Mouse (Mus musculus) kidney, embryonic 16.5 days (tissue): ENCODE data around the gene Xkr7. TPM values are rescaled to one million over a fixed set of nuclear protein-coding genes. Genes with fewer than 3 reads are reported as not detected.

Experiments used
- ATAC-seq: fragments of 200-750 bp; cut with Nextera tagmentation; 2 replicates; pipeline ENCODE4 v1.8.0; 2017; ENCODE audit warnings: moderate TSS enrichment; ENCODE audit not compliant: low FRiP score, low TSS enrichment
- H3K27ac ChIP-seq: fragments of 300-500 bp; sonication (generic); 2 replicates; pipeline ENCODE4 v1.5.1; 2014; ENCODE audit warnings: low read length
- H3K27me3 ChIP-seq: fragments of 300-500 bp; sonication (generic); 2 replicates; pipeline ENCODE4 v1.6.1; 2014; ENCODE audit warnings: low read length, control low read depth, mixed read lengths; ENCODE audit not compliant: insufficient read depth
- H3K36me3 ChIP-seq: fragments of 300-500 bp; sonication (generic); 2 replicates; pipeline ENCODE4 v1.6.1; 2014; ENCODE audit warnings: low read length, control low read depth, mixed read lengths; ENCODE audit not compliant: insufficient read depth
- H3K4me1 ChIP-seq: fragments of 300-500 bp; sonication (generic); 2 replicates; pipeline ENCODE4 v1.6.1; 2014; ENCODE audit warnings: low read length, control low read depth, mixed read lengths; ENCODE audit not compliant: insufficient read depth
- H3K4me2 ChIP-seq: fragments of 300-500 bp; sonication (generic); replicated peaks from 2 replicates; pipeline ENCODE4 v1.6.1; 2014; ENCODE audit warnings: low read depth, low read length
- H3K4me3 ChIP-seq: fragments of 300-500 bp; sonication (generic); 2 replicates; pipeline ENCODE4 v1.5.1; 2014; ENCODE audit warnings: mild to moderate bottlenecking, low read length
- H3K9ac ChIP-seq: fragments of 300-500 bp; sonication (generic); replicated peaks from 2 replicates; pipeline ENCODE4 v1.6.1; 2014; ENCODE audit warnings: low read length
- H3K9me3 ChIP-seq: fragments of 300-500 bp; sonication (generic); 2 replicates; pipeline ENCODE4 v1.6.1; 2016; ENCODE audit warnings: low read length, control low read depth
- WGBS: fragments of 180-500 bp; shearing (Covaris S2); extraction: QIAGEN DNeasy Blood & Tissue Kit; methylation state at CpG from one replicate; pipeline ENCODE4 v1.1.7; 2014; 5-methylcytosine and 5-hydroxymethylcytosine counted together
- polyA plus RNA-seq: library from polyadenylated mRNA; unstranded; fragments of >200 nt; fragmentation: Nextera tagmentation; extraction: Ambion mirVana; gene quantifications from 2 replicates; pipeline ENCODE4 v1.2.1, GENCODE M21; 2015

The Xkr7 gene
- polyA plus RNA-seq, 1 experiment from 2014 or later: not detected

DNA sequence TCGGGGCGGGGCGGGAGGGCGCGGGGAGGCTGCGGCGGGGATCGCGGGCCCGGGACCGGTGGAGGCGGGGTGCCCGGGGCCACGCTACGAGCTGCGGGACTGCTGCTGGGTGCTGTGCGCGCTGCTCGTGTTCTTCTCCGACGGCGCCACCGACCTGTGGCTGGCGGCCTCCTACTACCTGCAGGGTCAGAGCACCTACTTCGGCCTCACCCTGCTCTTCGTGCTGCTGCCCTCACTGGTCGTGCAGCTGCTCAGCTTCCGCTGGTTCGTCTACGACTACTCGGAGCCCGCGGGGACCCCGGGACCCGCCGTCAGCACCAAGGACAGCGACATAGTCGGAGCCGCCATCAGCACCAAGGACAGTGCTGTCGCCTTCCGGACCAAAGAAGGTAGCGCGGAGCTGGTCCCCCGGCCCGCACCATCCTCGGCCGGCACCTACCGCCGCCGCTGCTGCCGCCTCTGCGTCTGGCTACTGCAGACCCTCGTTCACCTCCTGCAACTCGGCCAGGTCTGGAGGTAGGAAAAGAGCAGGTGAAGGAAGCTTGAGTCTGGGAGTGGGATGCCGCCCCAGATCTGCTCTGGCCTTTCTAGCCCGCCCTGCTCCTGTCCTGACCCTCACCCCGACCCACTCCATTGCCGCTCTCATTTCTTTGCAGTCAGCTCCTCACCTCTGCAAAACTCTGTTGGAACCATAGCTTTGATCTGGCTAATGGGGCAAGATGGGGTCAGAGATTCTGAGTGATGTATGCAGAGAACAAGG lies 611 bp downstream of the Xkr7 start:
- Histone ChIP-seq H3K4me2 (peak overlapping the region; percentile 88), H3K9me3 (no peaks in the 10 kb centered on the region), H3K4me3 (peak overlapping the region; percentile 50), H3K9ac (no peak overlapping the region), H3K27me3 (peaks cover 41% of the 10 kb centered on the region), H3K36me3 (no peaks in the 10 kb centered on the region), H3K4me1 (peaks cover 10% of the 10 kb centered on the region), H3K27ac (no peak overlapping the region)
- peak; percentile 89 for ATAC-seq
- 1% methylated on average over 54 of the region's 58 CpGs for WGBS

- no peak overlapping the region for H3K4me2 ChIP-seq
- no peak overlapping the region for H3K9ac ChIP-seq
Measured at GRCm38 (mm10) chr2:153032973-153033372, 1.3 kb downstream of the Xkr7 start.

GRCm38 (mm10) chr2:153033545-153034230 lies 2.0 kb downstream of the Xkr7 start:
- H3K9me3 ChIP-seq: no peaks in the 10 kb centered on the region
- ATAC-seq: no peak
- peaks cover 38% of the 10 kb centered on the region for H3K27me3 ChIP-seq
- peaks cover 10% of the 10 kb centered on the region for H3K4me1 ChIP-seq
- no peak overlapping the region for H3K4me2 ChIP-seq
- H3K4me3 ChIP-seq: no peak overlapping the region
- no peak overlapping the region for H3K9ac ChIP-seq
- H3K27ac ChIP-seq: no peak overlapping the region
- no peaks in the 10 kb centered on the region for H3K36me3 ChIP-seq
- WGBS: 71% methylated on average over 5 of the region's 5 CpGs

More at GRCm38 (mm10) chr2:153032973-153033372, 1.3 kb downstream of the Xkr7 start:
- no peaks in the 10 kb centered on the region for H3K36me3 ChIP-seq
- H3K27me3 ChIP-seq: peaks cover 38% of the 10 kb centered on the region
- H3K9me3 ChIP-seq: no peaks in the 10 kb centered on the region
- H3K27ac ChIP-seq: no peak overlapping the region
- ATAC-seq: no peak
- WGBS: 12% methylated on average over 4 of the region's 4 CpGs
- peaks cover 10% of the 10 kb centered on the region for H3K4me1 ChIP-seq
- no peak overlapping the region for H3K4me3 ChIP-seq

- WGBS: 18% methylated on average over 2 of the region's 2 CpGs
- Histone ChIP-seq H3K27me3 (peaks cover 20% of the 10 kb centered on the region), H3K27ac (no peak overlapping the region), H3K4me2 (no peak overlapping the region), H3K9me3 (no peaks in the 10 kb centered on the region), H3K9ac (no peak overlapping the region), H3K4me3 (no peak overlapping the region), H3K4me1 (peaks cover 6% of the 10 kb centered on the region), H3K36me3 (no peaks in the 10 kb centered on the region)
- ATAC-seq: 0 out of 2 replicates have a peak, but pooled peaks have one; percentile 20
Measured at GRCm38 (mm10) chr2:153036690-153037089, 5.0 kb downstream of the Xkr7 start.

DNA sequence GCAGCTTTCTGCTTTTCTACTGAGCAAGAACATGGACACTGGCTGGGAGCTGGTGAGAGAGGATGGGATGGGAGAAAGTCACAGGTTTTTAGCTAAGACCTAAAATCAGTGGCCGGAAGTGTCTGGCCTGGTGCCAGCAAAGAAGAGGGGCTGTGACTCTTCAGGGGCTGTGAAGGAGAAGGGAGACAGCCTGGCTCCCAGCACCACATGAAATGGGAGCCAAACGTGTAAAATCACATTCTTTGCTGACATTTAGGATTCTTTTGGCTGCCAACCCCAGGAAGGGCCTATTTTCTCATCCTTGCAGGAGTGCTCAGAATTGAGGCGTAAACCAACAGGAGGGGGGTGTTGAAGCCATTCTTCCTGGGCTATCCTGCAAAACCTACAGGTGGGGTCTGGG lies 12.2 kb downstream of the Xkr7 start:
- Histone ChIP-seq H3K9ac (no peak overlapping the region), H3K27ac (no peak overlapping the region), H3K4me1 (peaks cover 4% of the 10 kb centered on the region; the same call in 1 of the 2 replicates), H3K9me3 (no peaks in the 10 kb centered on the region), H3K4me2 (no peak overlapping the region), H3K4me3 (no peak overlapping the region), H3K36me3 (no peaks in the 10 kb centered on the region), H3K27me3 (no peaks in the 10 kb centered on the region)
- 52% methylated on average over 3 of the region's 3 CpGs for WGBS
- ATAC-seq: no peak

GRCm38 (mm10) chr2:153045884-153046299 lies 14.2 kb downstream of the Xkr7 start:
- Histone ChIP-seq H3K4me1 (peaks cover 4% of the 10 kb centered on the region; the same call in 1 of the 2 replicates), H3K27me3 (no peaks in the 10 kb centered on the region), H3K9ac (no peak overlapping the region), H3K9me3 (no peaks in the 10 kb centered on the region), H3K27ac (no peak overlapping the region), H3K4me3 (no peak overlapping the region), H3K36me3 (no peaks in the 10 kb centered on the region), H3K4me2 (no peak overlapping the region)
- WGBS: 35% methylated on average over 8 of the region's 8 CpGs
- no peak for ATAC-seq

- no peak overlapping the region for H3K4me3 ChIP-seq
- no peak overlapping the region for H3K9ac ChIP-seq
- H3K4me1 ChIP-seq: peaks cover 4% of the 10 kb centered on the region; the same call in 1 of the 2 replicates
- WGBS: 48% methylated on average over 17 of the region's 17 CpGs
- H3K4me2 ChIP-seq: no peak overlapping the region
- no peak overlapping the region for H3K27ac ChIP-seq
- H3K36me3 ChIP-seq: no peaks in the 10 kb centered on the region
- no peak for ATAC-seq
- peaks cover 13% of the 10 kb centered on the region for H3K27me3 ChIP-seq
- H3K9me3 ChIP-seq: no peaks in the 10 kb centered on the region
Measured at GRCm38 (mm10) chr2:153047828-153048465, 16.3 kb downstream of the Xkr7 start.

DNA sequence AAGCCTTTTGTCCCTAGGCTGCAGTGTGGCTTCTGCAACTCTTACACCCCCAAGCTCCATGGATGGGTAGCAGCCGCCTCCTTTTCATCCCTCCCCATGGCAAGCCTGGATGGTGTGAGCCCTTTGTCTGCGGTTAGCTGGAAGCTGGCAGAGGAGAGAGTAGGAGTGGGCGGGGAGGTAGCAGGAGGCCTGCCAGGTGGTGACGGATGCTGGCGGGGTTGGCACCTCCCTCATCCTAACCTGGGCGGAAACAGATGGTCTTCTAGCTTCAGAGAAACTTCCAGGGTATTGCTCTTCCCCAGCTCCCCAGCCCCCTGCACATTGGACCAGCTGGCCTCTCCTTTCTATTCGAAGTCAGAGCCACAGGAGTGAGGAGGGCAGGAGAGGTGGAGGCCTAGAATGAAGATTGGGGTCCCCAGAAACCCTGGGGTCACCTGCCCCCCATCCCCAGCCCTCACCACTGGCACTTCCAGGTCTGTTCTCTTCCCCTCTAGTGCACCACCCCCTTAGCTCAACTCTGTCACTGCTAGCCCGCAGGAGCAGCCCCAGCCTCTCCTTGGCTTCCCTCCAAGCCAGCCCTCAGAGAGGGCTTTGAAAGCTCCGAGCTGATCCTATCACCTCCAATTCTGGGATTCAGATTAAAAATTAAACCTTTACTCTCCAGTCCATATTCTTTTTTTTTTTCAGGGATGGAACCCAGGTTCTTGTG lies 17.8 kb downstream of the Xkr7 start:
- Histone ChIP-seq H3K27me3 (peaks cover 20% of the 10 kb centered on the region), H3K36me3 (no peaks in the 10 kb centered on the region), H3K4me2 (no peak overlapping the region), H3K4me1 (no peaks in the 10 kb centered on the region), H3K27ac (peak overlapping the region; percentile 58), H3K9me3 (no peaks in the 10 kb centered on the region), H3K4me3 (no peak overlapping the region), H3K9ac (0 out of 2 replicates have a peak overlapping the region, but pooled peaks have one; percentile 9)
- no peak for ATAC-seq
- WGBS: 34% methylated on average over 9 of the region's 9 CpGs

- Histone ChIP-seq H3K4me1 (no peaks in the 10 kb centered on the region), H3K9me3 (no peaks in the 10 kb centered on the region), H3K36me3 (no peaks in the 10 kb centered on the region), H3K27ac (no peak overlapping the region), H3K27me3 (peaks cover 20% of the 10 kb centered on the region), H3K9ac (no peak overlapping the region), H3K4me2 (no peak overlapping the region), H3K4me3 (no peak overlapping the region)
- no peak for ATAC-seq
- 87% methylated on average over 4 of the region's 4 CpGs for WGBS
Measured at GRCm38 (mm10) chr2:153049997-153050358, 18.3 kb downstream of the Xkr7 start.
